Mouse (Mus musculus): Measurements from ENCODE around the gene Auh. TPM values are rescaled to one million over a fixed set of nuclear protein-coding genes. Genes with fewer than 3 reads are reported as not detected.

The Auh gene
- polyA plus RNA-seq, 1 experiment from 2014 or later = 26.8 TPM

GRCm38 (mm10) chr13:52919790-52920352 lies 9.6 kb downstream of the Auh start:
- 0 out of 2 replicates have a peak, but pooled peaks cover 2% of the 10 kb centered on the region for H3K9me3 ChIP-seq
- no peaks in the 10 kb centered on the region for H3K36me3 ChIP-seq (replicated peaks)
- no peaks in the 10 kb centered on the region for H3K4me1 ChIP-seq
- H3K27ac ChIP-seq = no peak overlapping the region
- no peak for DNase-seq (ENCODE audit: extremely low spot score, low spot score)
- no peaks in the 10 kb centered on the region for H3K27me3 ChIP-seq (ENCODE audit: poor library complexity, severe bottlenecking)
- H3K4me3 ChIP-seq = no peak overlapping the region
- 85% methylated on average over 10 of the region's 10 CpGs for WGBS

DNA sequence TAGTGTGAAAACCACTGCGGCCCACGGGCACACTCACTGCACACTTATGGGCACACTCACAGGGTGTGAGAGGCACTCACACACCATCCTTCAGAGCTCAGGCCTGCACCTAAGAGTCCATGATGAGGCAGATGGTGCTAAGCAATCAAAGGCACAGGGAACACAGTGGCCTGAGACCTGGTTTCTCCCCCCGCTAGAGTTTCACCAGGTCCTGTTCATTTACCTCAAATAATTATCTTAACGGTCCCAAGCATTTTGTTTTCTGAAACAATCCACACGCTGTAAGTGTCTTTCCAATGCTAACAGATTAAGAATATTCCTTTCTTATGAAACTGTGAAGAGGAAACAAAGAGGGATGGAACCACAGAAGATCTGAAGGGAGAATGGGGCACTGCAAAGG lies 11.1 kb downstream of the Auh start:
- WGBS = 96% methylated on average over 5 of the region's 5 CpGs

GRCm38 (mm10) chr13:52914591-52915110 lies 14.8 kb downstream of the Auh start:
- no peak for DNase-seq (ENCODE audit: extremely low spot score, low spot score)
- H3K36me3 ChIP-seq (replicated peaks) = peaks cover 8% of the 10 kb centered on the region; the same call in 1 of the 2 replicates

More for the DNA sequence above, 11.1 kb downstream of the Auh start:
- no peaks in the 10 kb centered on the region for H3K27me3 ChIP-seq (ENCODE audit: poor library complexity, severe bottlenecking)
- no peaks in the 10 kb centered on the region for H3K36me3 ChIP-seq (replicated peaks)
- no peaks in the 10 kb centered on the region for H3K9me3 ChIP-seq
- H3K4me3 ChIP-seq = no peak overlapping the region
- H3K4me1 ChIP-seq = no peaks in the 10 kb centered on the region
- H3K27ac ChIP-seq = no peak overlapping the region
- no peak for DNase-seq (ENCODE audit: extremely low spot score, low spot score)

GRCm38 (mm10) chr13:52913926-52914325 lies 15.6 kb downstream of the Auh start:
- Histone ChIP-seq H3K4me1 (peaks cover 6% of the 10 kb centered on the region), H3K27me3 (ENCODE audit: poor library complexity, severe bottlenecking) (no peaks in the 10 kb centered on the region), H3K9me3 (no peaks in the 10 kb centered on the region), H3K27ac (no peak overlapping the region), H3K36me3 (replicated peaks) (peaks cover 9% of the 10 kb centered on the region), H3K4me3 (no peak overlapping the region)
- DNase-seq (ENCODE audit: extremely low spot score, low spot score) = no peak
- 91% methylated on average over 7 of the region's 7 CpGs for WGBS

More at GRCm38 (mm10) chr13:52914591-52915110, 14.8 kb downstream of the Auh start:
- Histone ChIP-seq H3K27me3 (ENCODE audit: poor library complexity, severe bottlenecking) (no peaks in the 10 kb centered on the region), H3K9me3 (no peaks in the 10 kb centered on the region), H3K4me1 (peaks cover 6% of the 10 kb centered on the region), H3K27ac (no peak overlapping the region), H3K4me3 (no peak overlapping the region)
- WGBS = 92% methylated on average over 19 of the region's 19 CpGs

DNA sequence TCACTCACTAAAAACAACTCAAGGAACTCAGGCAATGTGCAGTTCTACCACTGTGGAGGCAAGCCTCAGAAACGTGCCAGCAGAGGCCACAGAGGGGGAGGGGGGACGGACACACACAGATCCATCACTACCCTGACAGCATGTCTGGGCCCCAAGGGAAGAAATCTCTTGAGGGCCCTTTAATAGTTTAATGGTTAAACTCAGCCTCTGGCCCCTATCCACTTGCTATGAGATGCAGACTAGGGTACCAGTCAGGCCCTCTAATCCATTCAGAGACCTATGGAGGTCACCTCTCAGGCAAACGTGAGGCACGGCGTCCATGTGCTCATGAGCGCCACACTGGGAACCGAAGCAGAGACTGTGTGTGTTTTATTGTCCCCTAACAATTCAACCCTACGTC lies 17.0 kb downstream of the Auh start:
- DNase-seq (ENCODE audit: extremely low spot score, low spot score) = no peak
- H3K9me3 ChIP-seq = no peaks in the 10 kb centered on the region
- H3K27me3 ChIP-seq (ENCODE audit: poor library complexity, severe bottlenecking) = no peaks in the 10 kb centered on the region
- peaks cover 22% of the 10 kb centered on the region for H3K36me3 ChIP-seq (replicated peaks)
- H3K4me3 ChIP-seq = no peak overlapping the region
- 89% methylated on average over 8 of the region's 8 CpGs for WGBS
- H3K27ac ChIP-seq = no peak overlapping the region
- H3K4me1 ChIP-seq = peaks cover 6% of the 10 kb centered on the region

GRCm38 (mm10) chr13:52911259-52911658 lies 18.2 kb downstream of the Auh start:
- 66% methylated on average over 4 of the region's 4 CpGs for WGBS
- no peaks in the 10 kb centered on the region for H3K27me3 ChIP-seq (ENCODE audit: poor library complexity, severe bottlenecking)
- peaks cover 9% of the 10 kb centered on the region for H3K4me1 ChIP-seq
- H3K4me3 ChIP-seq = no peak overlapping the region
- no peak overlapping the region for H3K27ac ChIP-seq
- H3K9me3 ChIP-seq = no peaks in the 10 kb centered on the region
- DNase-seq (ENCODE audit: extremely low spot score, low spot score) = no peak
- H3K36me3 ChIP-seq (replicated peaks) = peaks cover 34% of the 10 kb centered on the region

DNA sequence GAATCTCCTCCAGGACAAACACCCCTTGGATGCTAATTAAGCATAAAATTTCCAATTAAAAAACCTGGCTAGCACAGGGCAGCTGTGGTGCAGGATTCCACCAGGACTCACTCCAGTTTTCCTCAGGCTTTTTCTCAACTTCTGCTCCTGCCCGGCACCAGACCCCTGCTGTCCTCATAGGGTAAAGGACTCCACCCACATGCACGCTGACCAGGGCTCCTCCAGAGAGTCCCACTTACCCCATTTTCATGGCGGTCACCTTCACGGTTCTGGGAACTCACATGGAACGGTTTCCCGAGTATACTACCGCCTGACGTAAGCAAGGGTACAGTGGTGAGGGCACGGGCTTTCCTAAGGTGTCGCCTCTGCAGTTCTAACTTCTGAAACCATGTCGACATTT lies 23.2 kb downstream of the Auh start:
- Histone ChIP-seq H3K36me3 (replicated peaks) (peaks cover 29% of the 10 kb centered on the region), H3K27ac (no peak overlapping the region), H3K9me3 (no peaks in the 10 kb centered on the region), H3K4me1 (peaks cover 45% of the 10 kb centered on the region), H3K27me3 (ENCODE audit: poor library complexity, severe bottlenecking) (no peaks in the 10 kb centered on the region), H3K4me3 (no peak overlapping the region)
- WGBS = 89% methylated on average over 11 of the region's 11 CpGs
- no peak for DNase-seq (ENCODE audit: extremely low spot score, low spot score)

- 45% methylated on average over 6 of the region's 6 CpGs for WGBS
- no peaks in the 10 kb centered on the region for H3K9me3 ChIP-seq
These were observed 25.3 kb downstream of the Auh start for GRCm38 (mm10) chr13:52904175-52904574.

GRCm38 (mm10) chr13:52903767-52904166 lies 25.7 kb downstream of the Auh start:
- no peak for DNase-seq (ENCODE audit: extremely low spot score, low spot score)
- Histone ChIP-seq H3K36me3 (replicated peaks) (peaks cover 23% of the 10 kb centered on the region), H3K4me1 (peaks cover 42% of the 10 kb centered on the region), H3K27ac (peak overlapping the region; percentile 60), H3K4me3 (no peak overlapping the region), H3K27me3 (ENCODE audit: poor library complexity, severe bottlenecking) (no peaks in the 10 kb centered on the region), H3K9me3 (no peaks in the 10 kb centered on the region)
- 40% methylated on average over 10 of the region's 10 CpGs for WGBS

More at GRCm38 (mm10) chr13:52904175-52904574, 25.3 kb downstream of the Auh start:
- no peaks in the 10 kb centered on the region for H3K27me3 ChIP-seq (ENCODE audit: poor library complexity, severe bottlenecking)
- H3K4me1 ChIP-seq = peaks cover 42% of the 10 kb centered on the region
- peak overlapping the region; percentile 60 for H3K27ac ChIP-seq
- no peak overlapping the region for H3K4me3 ChIP-seq
- no peak for DNase-seq (ENCODE audit: extremely low spot score, low spot score)
- H3K36me3 ChIP-seq (replicated peaks) = peaks cover 26% of the 10 kb centered on the region

DNA sequence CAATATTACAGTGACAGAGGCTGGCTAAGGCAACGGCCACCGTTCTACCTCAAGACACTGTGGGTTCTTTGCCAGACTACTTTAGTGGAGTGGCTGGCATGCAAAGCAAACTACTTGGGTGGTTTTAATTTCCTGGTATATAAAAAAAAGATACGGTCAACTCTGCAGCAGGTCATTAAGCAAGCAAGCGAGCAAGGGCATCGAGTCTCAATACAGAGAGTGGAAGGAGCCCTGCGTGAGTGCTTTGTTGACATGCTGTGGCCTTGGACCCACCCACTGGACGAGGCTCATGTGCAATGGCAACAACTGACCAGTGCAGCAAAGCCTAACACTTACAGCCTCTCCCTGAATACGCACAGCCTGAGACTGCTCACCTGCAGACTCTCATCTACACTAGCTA lies 27.0 kb downstream of the Auh start:
- no peak for DNase-seq (ENCODE audit: extremely low spot score, low spot score)
- peaks cover 12% of the 10 kb centered on the region for H3K36me3 ChIP-seq (replicated peaks)
- no peak overlapping the region for H3K4me3 ChIP-seq
- no peaks in the 10 kb centered on the region for H3K27me3 ChIP-seq (ENCODE audit: poor library complexity, severe bottlenecking)
- H3K27ac ChIP-seq = no peak overlapping the region
- H3K4me1 ChIP-seq = peaks cover 42% of the 10 kb centered on the region
- 79% methylated on average over 8 of the region's 8 CpGs for WGBS
- H3K9me3 ChIP-seq = no peaks in the 10 kb centered on the region

DNA sequence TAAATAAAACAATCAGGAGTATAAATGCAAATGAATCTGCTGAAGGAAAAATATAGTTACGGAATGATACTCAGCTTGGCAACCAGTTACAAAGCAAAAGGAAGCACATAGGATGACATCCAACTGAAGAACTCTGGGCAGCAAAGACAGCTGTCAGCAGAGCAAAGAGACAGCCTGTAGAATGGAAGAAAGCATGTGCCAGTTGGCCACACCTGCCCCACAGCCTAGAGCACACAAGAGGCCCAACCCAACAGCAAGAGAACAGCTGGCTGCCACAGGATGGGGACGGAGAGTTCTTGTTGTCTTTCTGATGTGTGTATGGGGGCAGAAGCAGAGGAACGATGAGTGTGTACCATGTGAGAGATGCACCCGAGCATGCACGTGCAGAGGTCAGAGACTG lies 29.8 kb downstream of the Auh start:
- WGBS = 96% methylated on average over 5 of the region's 5 CpGs
- H3K36me3 ChIP-seq (replicated peaks) = 0 out of 2 replicates have a peak, but pooled peaks cover 6% of the 10 kb centered on the region
- H3K4me3 ChIP-seq = no peak overlapping the region
- H3K9me3 ChIP-seq = no peaks in the 10 kb centered on the region
- DNase-seq (ENCODE audit: extremely low spot score, low spot score) = no peak
- H3K27me3 ChIP-seq (ENCODE audit: poor library complexity, severe bottlenecking) = no peaks in the 10 kb centered on the region
- H3K27ac ChIP-seq = no peak overlapping the region
- peaks cover 23% of the 10 kb centered on the region for H3K4me1 ChIP-seq

DNA sequence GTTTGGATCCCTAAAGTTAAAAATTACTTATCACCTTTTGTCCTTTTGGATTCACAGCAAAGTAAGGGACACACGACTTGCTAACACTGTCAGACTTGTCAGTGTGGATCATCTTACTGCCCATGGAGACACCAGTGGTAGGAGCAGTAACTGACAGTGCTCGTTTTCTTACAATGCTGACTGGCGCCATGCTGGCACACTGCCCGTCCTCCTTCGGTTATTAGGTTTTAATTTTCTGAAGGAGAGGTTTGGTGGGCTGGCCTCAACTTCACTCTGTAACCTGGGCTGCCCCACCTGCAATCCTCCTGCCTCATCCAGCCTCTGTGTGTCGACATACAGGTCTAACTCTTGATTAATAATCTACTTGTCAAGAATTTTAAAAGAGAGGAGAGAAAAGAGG lies 31.7 kb downstream of the Auh start:
- Histone ChIP-seq H3K4me3 (no peak overlapping the region), H3K4me1 (peaks cover 5% of the 10 kb centered on the region), H3K36me3 (replicated peaks) (0 out of 2 replicates have a peak, but pooled peaks cover 6% of the 10 kb centered on the region), H3K27me3 (ENCODE audit: poor library complexity, severe bottlenecking) (no peaks in the 10 kb centered on the region), H3K9me3 (no peaks in the 10 kb centered on the region), H3K27ac (no peak overlapping the region)
- no peak for DNase-seq (ENCODE audit: extremely low spot score, low spot score)
- WGBS = 92% methylated on average over 6 of the region's 6 CpGs

GRCm38 (mm10) chr13:52892791-52893190 lies 36.7 kb downstream of the Auh start:
- H3K9me3 ChIP-seq = no peaks in the 10 kb centered on the region
- H3K4me3 ChIP-seq = no peak overlapping the region
- 98% methylated on average over 1 of the region's 1 CpGs for WGBS
- H3K4me1 ChIP-seq = peaks cover 31% of the 10 kb centered on the region
- H3K27ac ChIP-seq = no peak overlapping the region
- H3K36me3 ChIP-seq (replicated peaks) = 0 out of 2 replicates have a peak, but pooled peaks cover 6% of the 10 kb centered on the region
- H3K27me3 ChIP-seq (ENCODE audit: poor library complexity, severe bottlenecking) = no peaks in the 10 kb centered on the region
- DNase-seq (ENCODE audit: extremely low spot score, low spot score) = no peak

Data from forebrain, embryonic 10.5 days (tissue).